Mouse (Mus musculus) bone marrow macrophage, adult 2 months (primary cell): Measurements from ENCODE around the gene Iba57. TPM values are rescaled to one million over a fixed set of nuclear protein-coding genes. Genes with fewer than 3 reads are reported as not detected.

Source experiments
- H3K27ac ChIP-seq: 2 replicates; pipeline ENCODE4 v1.5.1; 2012; ENCODE audit warnings: low read depth, low read length; ENCODE audit not compliant: insufficient read depth
- H3K4me1 ChIP-seq: 2 replicates; pipeline ENCODE4 v1.6.1; 2012; ENCODE audit warnings: low read length; ENCODE audit not compliant: control insufficient read depth, insufficient read depth
- H3K4me3 ChIP-seq: 2 replicates; pipeline ENCODE4 v1.5.1; 2012; ENCODE audit warnings: mild to moderate bottlenecking, low read length, moderate library complexity; ENCODE audit not compliant: insufficient read depth
- CTCF ChIP-seq: IDR thresholded peaks from 2 replicates; pipeline ENCODE4 v1.5.1; 2012; ENCODE audit warnings: low read depth, mild to moderate bottlenecking, low read length, moderate library complexity
- POLR2A ChIP-seq: IDR thresholded peaks from 2 replicates; pipeline ENCODE4 v1.6.1; 2012; ENCODE audit warnings: mild to moderate bottlenecking, low read depth, low read length, borderline replicate concordance
- polyA plus RNA-seq: library from polyadenylated mRNA; stranded (reverse); fragments of >200 nt; gene quantifications from 2 replicates; pipeline ENCODE4 v1.2.4, GENCODE M21; 2012; ENCODE audit not compliant: missing spikeins, insufficient read depth, insufficient read length

The Iba57 gene
- polyA plus RNA-seq, 1 experiment, result 3.3 TPM

DNA sequence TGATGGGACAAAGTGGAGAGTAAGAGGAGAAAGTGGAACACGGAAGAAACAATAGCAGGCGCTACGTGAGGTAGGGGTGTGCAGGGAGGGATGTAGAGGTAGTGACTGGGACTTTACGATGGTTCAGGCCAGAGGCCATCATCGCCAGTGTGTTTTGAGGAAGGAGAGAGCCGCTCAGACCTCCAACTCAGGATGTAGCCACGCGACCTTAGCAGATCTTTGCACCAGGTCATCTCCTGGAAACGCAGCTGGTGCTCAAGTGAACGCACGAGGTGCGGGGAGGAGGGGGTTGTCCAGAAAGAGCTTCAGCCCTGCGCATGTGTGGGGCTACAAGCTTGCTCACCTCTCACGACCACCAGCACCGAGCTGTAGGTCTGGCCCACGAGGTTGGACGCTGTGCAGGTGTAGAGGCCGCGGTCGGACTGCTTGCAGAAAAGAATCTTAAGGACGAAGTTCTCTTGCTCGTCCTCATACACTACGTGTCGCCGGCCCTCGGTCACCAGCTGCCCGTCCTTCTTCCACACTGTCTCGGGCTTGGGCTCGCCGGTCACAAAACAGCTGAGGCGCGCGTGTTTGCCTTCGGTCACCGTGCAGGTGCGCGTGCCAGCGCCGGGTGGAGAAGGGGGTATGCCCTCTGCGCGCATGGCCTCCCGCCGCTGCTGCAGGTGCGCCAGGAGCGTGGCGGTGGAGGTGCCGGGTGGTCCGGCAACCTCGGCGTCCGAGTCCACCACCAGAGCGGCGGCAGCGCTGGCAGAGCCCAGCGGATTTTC lies 28.3 kb downstream of the Iba57 start:
- Histone ChIP-seq H3K4me1 (no peaks in the 10 kb centered on the region), H3K27ac (no peak overlapping the region), H3K4me3 (no peak overlapping the region)
- no peak for TF ChIP-seq CTCF
- no peak for TF ChIP-seq POLR2A

GRCm38 (mm10) chr11:59134373-59134997 lies 29.1 kb downstream of the Iba57 start:
- no peak overlapping the region for H3K4me3 ChIP-seq
- no peaks in the 10 kb centered on the region for H3K4me1 ChIP-seq
- no peak overlapping the region for H3K27ac ChIP-seq
- no peak for TF ChIP-seq CTCF
- TF ChIP-seq POLR2A, result no peak

GRCm38 (mm10) chr11:59132065-59132464 lies 31.5 kb downstream of the Iba57 start:
- no peak overlapping the region for H3K4me3 ChIP-seq
- H3K27ac ChIP-seq, result no peak overlapping the region
- no peaks in the 10 kb centered on the region for H3K4me1 ChIP-seq
- TF ChIP-seq POLR2A (no peak), CTCF (no peak)

GRCm38 (mm10) chr11:59131348-59131919 lies 32.1 kb downstream of the Iba57 start:
- no peak overlapping the region for H3K4me3 ChIP-seq
- H3K27ac ChIP-seq, result no peak overlapping the region
- H3K4me1 ChIP-seq, result no peaks in the 10 kb centered on the region
- TF ChIP-seq POLR2A (no peak), CTCF (no peak)

DNA sequence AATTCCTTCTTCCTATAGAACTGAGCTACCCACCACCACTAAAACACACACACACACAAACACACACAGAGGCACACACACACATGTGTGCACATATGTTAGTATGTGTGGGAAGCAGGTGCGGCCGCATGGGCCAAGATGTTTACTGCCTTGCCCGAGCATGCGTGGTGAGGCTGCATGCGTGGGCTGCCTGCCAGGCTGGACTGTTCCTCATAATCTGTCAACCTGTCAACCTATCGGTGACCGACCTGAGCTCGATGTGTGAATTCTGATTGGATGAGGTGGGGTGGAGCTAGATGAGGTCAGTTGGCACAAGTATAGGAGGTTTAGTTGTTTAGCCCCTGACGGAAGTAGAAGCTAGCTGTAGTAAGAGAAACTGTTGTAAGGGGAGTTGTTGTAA lies 32.8 kb downstream of the Iba57 start:
- H3K27ac ChIP-seq, result no peak overlapping the region
- H3K4me1 ChIP-seq, result no peaks in the 10 kb centered on the region
- no peak overlapping the region for H3K4me3 ChIP-seq
- no peak for TF ChIP-seq POLR2A
- no peak for TF ChIP-seq CTCF

DNA sequence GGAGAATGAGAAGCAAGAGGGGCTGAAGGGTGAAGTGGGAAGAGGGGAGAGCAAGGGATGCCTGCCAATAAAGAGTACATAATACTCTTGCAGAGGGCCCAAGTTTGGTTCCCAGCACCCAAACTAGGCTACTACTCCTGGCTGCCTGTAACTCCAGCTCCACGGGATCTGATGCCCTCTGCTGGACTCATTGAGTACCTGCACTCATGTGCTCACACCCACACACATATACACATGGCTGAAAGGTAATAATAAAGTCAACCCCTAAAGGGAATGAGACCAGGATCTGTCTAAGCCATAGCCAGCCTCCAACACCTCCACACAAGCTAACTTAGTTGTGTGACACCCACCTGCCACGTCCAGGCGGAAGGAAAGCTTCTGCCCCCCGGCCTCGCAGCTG lies 57.6 kb downstream of the Iba57 start:
- TF ChIP-seq CTCF (no peak), POLR2A (no peak)
- H3K4me3 ChIP-seq, result no peak overlapping the region
- no peaks in the 10 kb centered on the region for H3K4me1 ChIP-seq
- no peak overlapping the region for H3K27ac ChIP-seq

Other genes with a start within 250 kb of the Iba57 start
- gene Btnl10, start 245.8 kb downstream of the Iba57 start, polyA plus RNA-seq, result not detected in 2 replicates
- 99.5 and 112 TPM in 2 replicates for gene Rnf187, start 224.8 kb downstream of the Iba57 start, polyA plus RNA-seq
- gene Hist3h2ba, start 214.8 kb downstream of the Iba57 start, polyA plus RNA-seq, result 1.4 TPM in 1 of 2 replicates, not detected in the other
- 32.0 and 37.9 TPM in 2 replicates for gene Hist3h2a, start 209.1 kb downstream of the Iba57 start, polyA plus RNA-seq
- 0.28 TPM in 1 of 2 replicates, not detected in the other for gene Trim17, start 209.1 kb downstream of the Iba57 start, polyA plus RNA-seq
- 21.2 and 22.6 TPM in 2 replicates for gene Trim11, start 185.6 kb downstream of the Iba57 start, polyA plus RNA-seq
- gene Obscn, start 27.3 kb downstream of the Iba57 start, polyA plus RNA-seq, result 0.11 TPM in 1 of 2 replicates, not detected in the other
- gene Gjc2, start 19.5 kb upstream of the Iba57 start, polyA plus RNA-seq, result not detected in 2 replicates
- 32.1 and 32.3 TPM in 2 replicates for gene Guk1, start 28.5 kb upstream of the Iba57 start, polyA plus RNA-seq
- gene Mrpl55, start 38.7 kb upstream of the Iba57 start, polyA plus RNA-seq, result 20.1 and 24.1 TPM in 2 replicates
- gene 2310033P09Rik, start 44.6 kb upstream of the Iba57 start, polyA plus RNA-seq, result 18.9 and 20.8 TPM in 2 replicates
- gene Arf1, start 64.5 kb upstream of the Iba57 start, polyA plus RNA-seq, result 295 and 301 TPM in 2 replicates
- gene Wnt3a, start 127.0 kb upstream of the Iba57 start, polyA plus RNA-seq, result not detected in 2 replicates
- gene Wnt9a, start 143.2 kb upstream of the Iba57 start, polyA plus RNA-seq, result not detected in 2 replicates
- not detected in 2 replicates for gene Prss38, start 211.9 kb upstream of the Iba57 start, polyA plus RNA-seq